Mouse (Mus musculus) ovary, postnatal 36 days (tissue): ENCODE measurements at regions not wholly inside any gene's neighbourhood (a gene's known extent, or its start where the extent isn't known, plus 50 kb on each side); places are given as distances from the start of the nearest gene placed in this dataset.

Source experiments
- DNase-seq: peaks from one replicate; pipeline ENCODE4 v3.0.0; 2022; ENCODE audit warnings: low spot score, mixed read lengths

- no peak for DNase-seq
Observed at GRCm38 (mm10) chr14:48054719-48055118, 65.9 kb upstream of the Peli2 start.

GRCm38 (mm10) chr14:48055861-48056260, 64.8 kb upstream of the Peli2 start:
- DNase-seq = no peak

- DNase-seq = no peak
Observed at GRCm38 (mm10) chr14:48058234-48058868, 62.3 kb upstream of the Peli2 start.

- no peak for DNase-seq
Observed at GRCm38 (mm10) chr14:48059664-48060455, 60.8 kb upstream of the Peli2 start.

GRCm38 (mm10) chr14:48068641-48069040, 52.0 kb upstream of the Peli2 start:
- DNase-seq = no peak
